ENCODE assay signal across 26 mouse cellular contexts in the genomic region with DNA sequence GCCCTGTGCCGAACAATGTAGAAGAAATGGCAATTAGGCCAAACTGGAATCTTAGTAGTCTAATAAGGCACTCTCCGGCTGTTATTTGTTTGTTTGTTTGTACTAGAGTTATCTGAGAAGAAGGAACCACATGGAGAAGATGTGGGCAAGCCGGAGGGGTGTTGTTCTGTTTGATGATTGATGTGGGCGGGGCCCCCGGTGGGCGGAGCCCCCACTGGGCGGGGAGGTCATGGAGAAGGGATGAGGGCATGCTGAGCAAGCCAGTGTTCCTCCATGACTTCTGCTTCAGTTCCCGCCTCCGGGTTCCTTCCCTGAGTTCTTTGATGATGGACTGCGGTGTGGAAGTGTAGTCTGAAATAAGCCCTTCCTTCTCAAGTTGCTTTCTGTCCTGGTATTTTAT. TPM values are rescaled to one million over a fixed set of nuclear protein-coding genes. Genes with fewer than 3 reads are reported as not detected.
DNase-seq lines count a peak whose midpoint lies in the region; ATAC-seq and TF ChIP-seq lines count a peak whose summit lies in the region.
"Had no signal": no experiment of that assay in that cellular context is flagged by ENCODE, and none has a peak within 500 bp of the region (broad histone marks: within the 10 kb centered on the region; RNA-seq: fewer than 3 reads in every experiment).

No protein-coding gene starts in this region.

- peaks cover 67% of the 10 kb centered on the region for H3K27me3 ChIP-seq in liver, embryonic 11.5 days (replicated peaks; ENCODE audit: control insufficient read depth, insufficient read depth, low read length)

- no peaks in the 10 kb centered on the region for H3K36me3 ChIP-seq in liver, embryonic 11.5 days (ENCODE audit: control insufficient read depth, insufficient read depth, low read length)
- H3K36me3 ChIP-seq in ES-E14 (ENCODE audit: control insufficient read depth, insufficient read depth, low read length, poor library complexity, severe bottlenecking), result no peaks in the 10 kb centered on the region
- H3K36me3 ChIP-seq: embryonic facial prominence, embryonic 12.5 days; heart, embryonic 13.5 days; limb, embryonic 15.5 days; neural tube, embryonic 13.5 days had no signal

- no peak overlapping the region for H3K9ac ChIP-seq in liver, embryonic 11.5 days (ENCODE audit: low read depth, low read length)
- no peak overlapping the region for H3K9ac ChIP-seq in ES-E14 (ENCODE audit: insufficient read depth, low read depth, low read length, poor library complexity, severe bottlenecking)
- H3K9ac ChIP-seq: embryonic facial prominence, embryonic 12.5 days; forebrain, embryonic 13.5 days; heart, embryonic 13.5 days; limb, embryonic 15.5 days; neural tube, embryonic 13.5 days had no signal

- 30% methylated on average over 10 of the region's 10 CpGs for WGBS in liver, embryonic 11.5 days

- in situ Hi-C loops in ES-E14 (cut with MboI; ENCODE audit: low sequenced_read_pairs in 2 of 2, unreplicated experiment in 2 of 2), result loop anchor here (25.0 kb wide), 1 partner anchor 510 kb away; no protein-coding TSS in a partner anchor

- H3K4me2 ChIP-seq in liver, embryonic 11.5 days, result no peak overlapping the region
- H3K4me2 ChIP-seq: embryonic facial prominence, embryonic 12.5 days; forebrain, embryonic 13.5 days; heart, embryonic 13.5 days; limb, embryonic 15.5 days; neural tube, embryonic 13.5 days had no signal

- no peak overlapping the region for H3K27ac ChIP-seq in liver, embryonic 11.5 days (ENCODE audit: low read depth, low read length)
- no peak overlapping the region for H3K27ac ChIP-seq in ES-E14 (ENCODE audit: insufficient read depth, low read depth, low read length, poor library complexity, severe bottlenecking)
- H3K27ac ChIP-seq: embryonic facial prominence, embryonic 12.5 days; forebrain, embryonic 13.5 days; heart, embryonic 13.5 days; hindbrain, postnatal 0 days; layer of hippocampus, adult 2 months; limb, embryonic 15.5 days; neural tube, embryonic 13.5 days had no signal

- no peaks in the 10 kb centered on the region for H3K9me3 ChIP-seq in liver, embryonic 11.5 days (ENCODE audit: control insufficient read depth, low read length)
- H3K9me3 ChIP-seq in ES-E14 (ENCODE audit: control insufficient read depth, insufficient read depth, low read depth, low read length), result no peaks in the 10 kb centered on the region
- H3K9me3 ChIP-seq: embryonic facial prominence, embryonic 12.5 days; forebrain, embryonic 13.5 days; heart, embryonic 13.5 days; limb, embryonic 15.5 days; neural tube, embryonic 13.5 days had no signal

- DNase-seq in liver, result peak; percentile 40
- DNase-seq in liver, embryonic 11.5 days (ENCODE audit: low spot score), result no peak
- DNase-seq in 416B (ENCODE audit: low read depth), result peak; percentile 16
- peak; percentile 46 for DNase-seq in ES-E14 (ENCODE audit: low read depth, low spot score)
- no peak for DNase-seq in adrenal gland, adult 18-20 months (ENCODE audit: low spot score in 2 of 2)
- DNase-seq in lung, postnatal 4 days, result no peak
- DNase-seq: cerebellum, adult 8-10 months; heart, postnatal 36 days; kidney, adult 2 months; kidney, postnatal 14 days; midbrain, embryonic 14.5 days; right cerebral cortex, postnatal 14 days; thymus, postnatal 36 days had no signal

- no peak overlapping the region for H3K4me3 ChIP-seq in liver, embryonic 11.5 days (ENCODE audit: low read depth, low read length)
- no peak overlapping the region for H3K4me3 ChIP-seq in ES-E14 (ENCODE audit: insufficient read depth in 1 of 2, low read depth in 1 of 2, low read length in 2 of 2, poor library complexity in 1 of 2, severe bottlenecking in 1 of 2)
- H3K4me3 ChIP-seq: embryonic facial prominence, embryonic 12.5 days; erythroblast, embryonic 14.5 days; forebrain, embryonic 13.5 days; heart, embryonic 13.5 days; layer of hippocampus, adult 2 months; limb, embryonic 15.5 days; neural tube, embryonic 13.5 days had no signal

- H3K4me1 ChIP-seq in liver, embryonic 11.5 days (replicated peaks; ENCODE audit: control insufficient read depth, insufficient read depth, low read length), result peaks cover 5% of the 10 kb centered on the region; the same call in 1 of the 2 replicates
- H3K4me1 ChIP-seq in ES-E14 (ENCODE audit: control insufficient read depth in 2 of 2, insufficient read depth in 2 of 2, low read length in 2 of 2, poor library complexity in 1 of 2), result peaks cover 2 to 16% of the 10 kb centered on the region in 2 experiments; a peak in 2 of 4 replicates

- ATAC-seq in liver, embryonic 11.5 days (replicated peaks; ENCODE audit: low FRiP score), result no peak
- ATAC-seq in megakaryocyte-erythroid progenitor cell, adult 5-6 weeks (replicated peaks; ENCODE audit: low FRiP score, low TSS enrichment, poor library complexity, severe bottlenecking), result 0 out of 2 replicates have a peak, but pooled peaks have one; percentile 48
- no peak; the same call in 1 of the 2 replicates for ATAC-seq in megakaryocyte progenitor cell, adult 5-6 weeks (replicated peaks; ENCODE audit: poor library complexity)
- ATAC-seq: CD4-positive, CD25-positive, alpha-beta regulatory T cell, adult 4 months; forebrain, embryonic 13.5 days; hindbrain, postnatal 0 days had no signal

TF ChIP-seq in ES-E14, 5 proteins besides CTCF, POLR2A, EP300 and RAD21:
- TF ChIP-seq CHD2 (IDR thresholded peaks at IDR 0.05; ENCODE audit: low read depth, low read length) (no peak), HCFC1 (IDR thresholded peaks at IDR 0.05; ENCODE audit: borderline replicate concordance, insufficient read depth, low read length) (no peak), MAFK (IDR thresholded peaks at IDR 0.05; ENCODE audit: insufficient read depth, low read depth, low read length) (no peak), ZC3H11A (IDR thresholded peaks at IDR 0.05; ENCODE audit: borderline replicate concordance, low read depth, low read length) (no peak), ZNF384 (IDR thresholded peaks at IDR 0.05; ENCODE audit: low read depth, low read length) (no peak)

RNA-seq across cellular contexts. Expression of gene Tmem30b, which starts 1.5 kb away (rescaled TPM):
- polyA plus RNA-seq in liver, embryonic 11.5 days (2014; fragmentation: Nextera tagmentation; extraction: Ambion mirVana), result 0.58 and 0.94 TPM in 2 replicates
- total RNA-seq in ES-E14 (2012; rRNA removed), result 3.4 and 6.3 TPM in 2 replicates
- total RNA-seq in megakaryocyte-erythroid progenitor cell, adult 5-6 weeks (2014; fragmentation: Nextera tagmentation), result not detected in 2 replicates
- total RNA-seq in megakaryocyte-erythroid progenitor cell, adult 5-6 weeks (2017), result not detected in 2 replicates
- under 1 TPM in 1 of 2 experiments, not detected in 1; 0.19 TPM for total RNA-seq in adrenal gland, adult 18-20 months (2021)
- not detected in 2 replicates for total RNA-seq in megakaryocyte progenitor cell, adult 5-6 weeks (2015)
- total RNA-seq in megakaryocyte progenitor cell, adult 5-6 weeks (2017), result not detected in 2 replicates
- total RNA-seq: layer of hippocampus, adult 2 months; megakaryocyte, adult 5-6 weeks; MEL had no signal
- polyA plus RNA-seq: erythroblast, embryonic 14.5 days had no signal

RNA-seq across cellular contexts. Expression of gene Prkch, which starts 37.0 kb away (rescaled TPM):
- polyA plus RNA-seq in liver, embryonic 11.5 days (2014; fragmentation: Nextera tagmentation; extraction: Ambion mirVana), result 5.7 and 6.4 TPM in 2 replicates
- 2.8 and 4.1 TPM in 2 replicates for total RNA-seq in ES-E14 (2012; rRNA removed)
- 21.7 and 24.5 TPM in 2 replicates for total RNA-seq in megakaryocyte-erythroid progenitor cell, adult 5-6 weeks (2014; fragmentation: Nextera tagmentation)
- 22.9 and 24.9 TPM in 2 replicates for total RNA-seq in megakaryocyte-erythroid progenitor cell, adult 5-6 weeks (2017)
- 10 to 100 TPM; 11.0 to 12.5 TPM for total RNA-seq in adrenal gland, adult 18-20 months (2021)
- 4.2 and 7.5 TPM in 2 replicates for total RNA-seq in megakaryocyte progenitor cell, adult 5-6 weeks (2015)
- 4.5 and 4.9 TPM in 2 replicates for total RNA-seq in megakaryocyte progenitor cell, adult 5-6 weeks (2017)
- total RNA-seq: MEL had no signal

Comparison
In these comparisons a context has a peak if more than half of its experiments do, and no peak if none do; other contexts are left out.
1. DNase-seq: peak in liver (single experiment), 416B (single experiment) and ES-E14 (single experiment); none in liver, embryonic 11.5 days (single experiment), adrenal gland, adult 18-20 months (0 of 2) and lung, postnatal 4 days (0 of 2).